Mouse (Mus musculus) ZHBTc4 (cell line): ENCODE results near the gene Mdh2.

ENCODE experiments used
- DNase-seq: peaks from one replicate; pipeline ENCODE4 v3.0.0-alpha.2; 2011; ENCODE audit warnings: low read depth, low spot score

Gene Mdh2

DNA sequence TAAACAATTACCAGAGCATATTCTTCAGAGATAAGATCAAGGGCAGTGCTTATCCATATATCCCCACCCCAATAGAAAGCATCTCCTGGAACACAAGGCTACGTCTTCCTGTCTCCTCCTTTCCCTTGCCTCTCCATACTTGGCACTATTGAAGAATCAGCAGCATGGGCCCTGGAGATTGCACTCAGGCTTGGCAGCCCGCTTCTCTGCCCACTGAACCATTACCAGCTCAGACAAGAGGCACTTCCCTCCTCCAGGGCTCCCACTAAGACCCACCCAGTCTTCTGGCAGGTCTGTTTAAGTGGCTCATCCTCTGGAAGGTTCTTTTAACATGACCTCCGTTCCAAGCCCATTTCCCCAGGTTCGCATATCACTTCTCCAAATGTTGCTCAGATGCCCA lies 1.7 kb upstream of the Mdh2 start:
- DNase-seq: no peak

DNA sequence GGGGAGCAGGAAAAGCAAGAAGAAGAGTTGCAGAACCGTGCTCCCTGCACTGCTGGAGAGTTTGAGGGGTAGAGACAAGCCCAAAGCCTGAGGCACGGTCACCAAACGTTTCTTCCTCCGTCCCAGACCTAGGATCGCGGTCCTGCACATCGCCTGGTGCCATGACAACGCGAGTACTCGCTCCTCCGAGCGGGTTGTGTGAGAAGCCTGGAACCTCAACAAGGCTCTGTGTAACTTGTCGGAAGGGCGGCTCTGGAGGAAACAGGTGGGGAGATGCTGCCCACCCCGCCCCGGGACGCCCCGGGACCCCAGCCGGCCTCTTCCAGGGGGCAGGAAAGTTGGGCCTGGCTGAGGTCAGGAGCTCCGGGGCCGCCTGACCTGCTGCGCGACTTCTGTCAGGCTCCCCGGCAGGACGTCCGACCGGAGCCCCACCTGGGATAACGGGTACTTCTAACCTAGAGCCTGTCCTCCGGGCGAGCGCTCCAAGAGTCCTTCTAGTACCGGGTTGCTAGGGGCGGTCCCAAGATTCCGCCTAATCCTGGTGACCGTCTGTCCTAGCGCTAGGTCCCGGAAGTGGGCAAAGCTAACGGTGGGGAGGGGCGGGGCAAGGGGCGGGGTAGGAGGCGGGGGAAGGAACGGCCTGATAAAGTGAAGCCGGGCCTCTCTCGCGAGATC lies 347 bp upstream of the Mdh2 start, which contains the start of gene Styxl1:
TSS of gene Styxl1 (minus strand) at position 590 of the 675 bp plus-strand sequence.
- peak; percentile 78 for DNase-seq

GRCm38 (mm10) chr5:135780331-135780730 lies 2.1 kb downstream of the Mdh2 start:
- DNase-seq: no peak

GRCm38 (mm10) chr5:135782901-135783300 lies 4.6 kb downstream of the Mdh2 start:
- no peak for DNase-seq

GRCm38 (mm10) chr5:135793996-135794858 lies 15.9 kb downstream of the Mdh2 start:
- peak; percentile 96 for DNase-seq

DNA sequence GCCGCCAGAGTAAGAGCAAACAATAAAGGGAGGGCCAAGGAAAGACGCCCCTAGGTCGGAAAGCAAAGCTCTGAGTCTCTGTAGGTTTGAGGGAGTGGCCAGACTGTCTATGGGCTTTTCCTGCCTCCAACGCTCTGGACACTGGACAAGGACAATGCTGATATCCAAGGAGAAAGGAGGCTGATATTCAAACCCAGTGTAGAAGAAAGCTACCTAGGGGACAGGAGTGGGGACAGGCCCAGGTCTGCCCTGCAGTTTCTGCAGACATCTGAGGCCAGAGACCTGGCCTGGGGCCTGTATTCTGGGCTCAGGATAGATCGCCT lies 16.5 kb downstream of the Mdh2 start:
- no peak for DNase-seq

GRCm38 (mm10) chr5:135799746-135800145 lies 21.5 kb downstream of the Mdh2 start:
- peak; percentile 73 for DNase-seq

GRCm38 (mm10) chr5:135800927-135801326 lies 22.6 kb downstream of the Mdh2 start:
- peak; percentile 70 for DNase-seq

DNA sequence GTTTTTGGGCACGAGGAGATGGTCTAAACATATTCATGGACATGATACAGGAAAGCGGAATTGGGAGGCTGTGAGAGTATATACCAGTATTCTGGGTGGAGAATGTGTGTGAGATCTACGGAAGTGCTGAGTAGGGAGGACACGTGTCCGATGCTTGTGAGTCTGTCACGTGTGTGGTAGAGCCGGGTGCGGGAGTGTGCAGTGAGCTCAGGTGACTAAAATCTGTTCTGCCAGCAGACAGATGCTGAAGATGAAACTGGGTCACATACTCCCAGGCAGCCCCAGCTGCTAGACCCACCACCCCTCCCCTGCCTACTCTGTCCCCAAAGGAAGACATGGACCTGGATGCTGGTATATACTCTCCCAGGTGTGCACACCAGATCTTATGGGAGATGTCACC lies 24.4 kb downstream of the Mdh2 start:
- DNase-seq: no peak

GRCm38 (mm10) chr5:135803135-135803534 lies 24.9 kb downstream of the Mdh2 start:
- peak; percentile 91 for DNase-seq

DNA sequence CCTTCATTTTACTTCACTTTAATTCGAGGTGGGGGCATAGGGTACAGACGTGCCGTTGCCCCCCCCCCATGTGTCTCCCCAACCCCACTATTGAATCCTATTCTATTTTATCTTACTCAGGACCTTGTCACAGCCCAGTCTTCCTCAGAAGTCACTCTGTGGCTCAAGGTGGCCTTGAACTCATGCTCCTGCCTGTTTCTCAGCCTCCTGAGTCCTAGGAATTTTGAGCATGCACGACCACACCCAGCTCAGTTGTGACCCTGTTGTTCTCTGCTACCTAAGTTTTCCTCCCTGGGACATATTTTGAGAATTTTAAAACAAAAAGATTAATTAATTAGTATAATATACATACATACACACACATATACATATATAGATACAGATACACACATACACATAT lies 25.4 kb downstream of the Mdh2 start:
- DNase-seq: peak; percentile 73

GRCm38 (mm10) chr5:135804735-135805134 lies 26.5 kb downstream of the Mdh2 start:
- no peak for DNase-seq

DNA sequence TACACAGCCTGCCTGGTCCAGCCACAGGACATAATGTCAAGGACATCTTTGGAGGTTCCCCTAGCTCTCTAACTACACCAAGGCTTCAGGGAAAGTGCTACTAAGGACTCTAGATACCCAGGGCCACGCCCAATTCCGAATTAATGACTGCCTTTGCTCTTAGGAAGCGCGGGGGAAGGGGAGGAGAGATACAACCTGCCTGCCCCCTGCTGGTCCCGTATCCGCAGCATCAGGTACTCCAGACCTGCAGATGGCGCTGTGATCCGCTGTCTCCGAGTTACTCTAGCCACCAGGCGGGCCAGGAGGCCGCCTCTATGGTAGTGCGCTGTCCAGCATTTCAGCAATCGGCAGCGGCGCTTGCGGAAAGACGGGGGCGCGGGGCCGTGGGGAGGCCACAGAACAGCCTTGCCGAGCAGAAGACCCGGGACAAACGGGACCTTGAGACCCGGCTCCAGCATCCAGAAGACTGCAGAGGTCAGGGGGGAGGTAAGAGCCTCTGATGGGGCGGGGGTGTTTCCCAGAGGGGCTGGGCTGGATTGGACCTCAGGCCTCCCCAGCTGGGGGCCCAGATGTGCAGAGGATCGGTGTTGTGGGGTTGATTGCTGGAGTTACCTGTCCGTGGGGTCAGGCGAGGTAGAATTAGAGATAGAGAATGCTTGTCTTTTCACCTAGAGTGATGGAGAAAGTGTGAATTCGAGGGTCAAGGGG lies 28.4 kb downstream of the Mdh2 start, which contains the start of gene Srrm3:
TSS of gene Srrm3 (plus strand) at position 336 of the 708 bp plus-strand sequence.
- peak; percentile 98 for DNase-seq

- no peak for DNase-seq
Measured at GRCm38 (mm10) chr5:135807263-135807637, 29.0 kb downstream of the Mdh2 start.

DNA sequence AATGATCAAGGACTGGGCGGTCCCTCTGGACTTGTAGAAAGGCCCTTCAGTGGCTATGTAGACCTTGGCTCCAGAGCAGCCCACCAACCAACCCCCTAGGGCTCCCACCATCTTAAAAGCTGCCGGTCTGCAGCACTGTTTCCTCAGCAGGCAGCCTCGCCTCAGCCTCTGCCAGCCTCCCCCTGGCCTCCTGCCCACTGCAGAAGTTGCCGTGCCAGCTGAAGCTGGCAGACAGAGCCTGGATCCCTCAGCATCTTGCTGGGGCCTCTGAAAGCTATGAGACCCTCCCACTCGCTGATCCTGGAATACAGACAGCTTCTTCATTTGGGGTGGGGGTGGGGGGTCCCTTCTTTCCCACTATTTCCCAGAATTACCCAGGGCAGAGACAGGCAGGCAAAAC lies 34.7 kb downstream of the Mdh2 start:
- no peak for DNase-seq

GRCm38 (mm10) chr5:135818491-135818890 lies 40.2 kb downstream of the Mdh2 start:
- no peak for DNase-seq

DNA sequence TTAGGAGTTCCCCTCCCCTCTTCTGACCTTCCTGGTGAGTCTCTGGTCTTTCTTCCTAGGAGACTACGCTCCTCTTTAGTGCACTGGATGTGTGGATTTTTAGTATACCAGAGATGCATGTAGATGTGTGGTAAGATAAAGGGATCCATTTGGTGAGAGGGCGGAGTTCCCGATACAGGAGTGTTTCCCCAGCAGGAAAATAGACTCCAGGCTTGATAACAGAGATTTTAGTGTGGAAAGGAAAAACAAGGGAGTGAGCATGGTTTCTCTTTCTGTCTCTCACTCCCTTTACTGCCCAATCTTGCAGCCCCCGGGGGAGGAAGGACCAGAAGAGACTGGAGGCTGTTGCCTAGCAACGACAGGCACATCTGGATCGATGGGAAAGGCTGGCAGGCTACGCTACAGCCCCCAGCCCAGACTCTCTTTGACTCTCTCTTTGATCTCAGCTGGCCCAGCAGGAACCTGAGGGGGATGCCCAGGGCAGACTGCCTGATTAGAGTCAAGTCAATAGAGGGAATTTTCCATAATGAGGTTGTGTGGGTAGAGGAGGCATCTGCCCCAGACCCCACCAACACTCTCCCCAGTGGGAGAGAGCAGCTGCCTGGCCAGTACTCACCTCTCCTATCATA lies 44.1 kb downstream of the Mdh2 start:
- DNase-seq: no peak

DNA sequence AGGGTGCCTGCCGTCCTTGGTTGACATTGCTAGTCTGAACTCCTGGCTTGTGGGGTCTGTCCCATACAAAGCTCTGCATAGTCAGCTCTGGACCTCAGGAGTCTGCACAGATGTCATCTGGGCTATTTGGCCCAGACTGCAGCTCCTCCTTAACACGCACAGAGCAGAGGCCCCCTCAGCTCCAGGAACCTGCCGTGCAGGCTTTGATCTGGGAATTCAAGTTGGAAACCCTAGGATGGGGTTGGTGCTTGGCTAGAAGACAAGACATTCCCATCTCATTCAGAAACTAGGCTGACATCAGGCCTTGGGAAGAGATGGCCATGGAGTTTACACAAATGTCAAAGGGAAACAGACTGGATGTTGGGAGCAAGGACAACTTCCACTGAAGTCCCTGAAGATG lies 46.2 kb downstream of the Mdh2 start:
- no peak for DNase-seq

DNA sequence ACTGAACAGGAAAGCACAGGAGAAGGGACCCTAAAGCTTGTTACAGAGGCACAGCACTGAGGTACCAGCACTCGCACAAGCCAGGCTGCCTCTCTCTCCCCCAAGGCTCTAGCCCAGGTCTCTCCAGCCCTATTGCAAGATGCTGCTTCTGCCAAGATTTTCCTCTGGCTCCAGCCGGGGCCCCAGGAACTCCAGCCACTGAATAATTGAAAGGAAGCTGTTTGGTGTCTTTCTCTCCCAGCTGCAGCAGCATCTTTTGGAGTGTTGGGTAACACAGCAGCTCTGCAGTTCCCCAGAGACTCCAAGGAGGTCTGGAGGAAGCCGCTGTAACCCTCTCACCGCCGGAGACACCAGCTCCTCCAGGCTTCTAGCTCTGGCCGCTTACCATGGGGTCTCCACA lies 47.9 kb downstream of the Mdh2 start:
- no peak for DNase-seq

DNA sequence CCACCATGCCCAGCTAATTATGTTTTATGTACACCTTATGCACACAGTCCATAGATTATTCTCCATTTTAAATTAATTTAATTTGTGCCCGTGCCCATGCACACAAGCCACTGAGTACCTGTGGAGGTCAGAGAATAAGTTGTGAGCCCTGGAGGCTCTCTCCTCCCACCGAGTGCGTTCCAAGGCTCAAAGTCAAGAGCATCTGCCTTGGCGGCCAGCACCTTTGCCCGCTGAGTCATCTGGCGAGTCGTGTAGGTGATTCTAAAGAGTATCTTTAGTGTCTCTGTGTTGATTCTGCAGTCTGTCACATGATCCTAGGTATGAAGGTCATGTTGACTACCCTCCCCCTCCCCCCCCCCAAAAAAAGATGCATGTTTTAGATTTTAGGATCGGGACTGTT lies 51.1 kb downstream of the Mdh2 start:
- DNase-seq: no peak

GRCm38 (mm10) chr5:135832729-135833128 lies 54.4 kb downstream of the Mdh2 start:
- peak; percentile 88 for DNase-seq
